Mouse (Mus musculus) adrenal gland (tissue): Measurements from ENCODE around the gene Gm44503.

Source experiments
- microRNA-seq, 2 experiments: library from miRNA; unstranded; fragments of <30 nt; microRNA quantifications; one replicate each; pipeline ENCODE4; 2019

Gm44503 gene

Small RNAs within 50 kb of the gene (microRNA-seq; reads per million reads assigned to microRNA genes)
- gene Gm27353, result 0 reads per million in 2 experiments
